Comparison of ENCODE assay signal across 8 mouse cellular contexts in the genomic region with DNA sequence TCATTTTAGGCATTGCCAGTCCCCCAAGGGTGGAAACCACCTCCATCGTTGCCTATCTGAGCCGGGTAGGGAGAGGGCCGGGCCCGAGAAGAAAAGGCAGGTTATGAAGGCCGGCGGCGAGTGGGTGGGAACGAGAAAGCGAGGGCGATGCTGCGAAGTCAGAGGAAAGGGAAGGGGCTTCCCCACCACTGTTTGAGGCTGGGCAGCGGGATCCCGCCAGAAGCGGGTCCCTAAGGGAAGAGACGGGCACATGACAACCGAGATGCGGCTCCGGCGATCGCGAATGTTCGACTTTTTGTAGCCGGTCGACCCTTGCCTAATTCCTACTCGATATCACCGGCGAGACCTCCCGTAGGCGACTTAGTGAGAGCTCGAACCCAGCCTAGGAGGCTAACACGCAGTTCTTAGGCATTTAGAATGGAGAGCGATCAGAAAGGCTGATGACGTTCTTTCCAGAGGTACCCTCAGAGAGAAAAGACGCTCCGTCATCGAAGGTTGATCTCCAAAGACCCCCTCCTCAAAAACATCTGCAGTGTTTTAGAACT. TPM values are rescaled to one million over a fixed set of nuclear protein-coding genes. Genes with fewer than 3 reads are reported as not detected.
DNase-seq lines count a peak whose midpoint lies in the region; ATAC-seq and TF ChIP-seq lines count a peak whose summit lies in the region.

No protein-coding gene starts in this region.

- peak; percentile 7 for DNase-seq in layer of hippocampus, adult 9-10 months (ENCODE audit: low spot score)
- no peak for DNase-seq in layer of hippocampus, postnatal 10 days (ENCODE audit: low spot score in 2 of 2)
- DNase-seq in ES-E14 (ENCODE audit: low read depth, low spot score): no peak
- peak; percentile 65 for DNase-seq in hindbrain, embryonic 11.5 days (ENCODE audit: low spot score)
- DNase-seq in frontal cortex, postnatal 25 days (ENCODE audit: low spot score in 2 of 2): no peak

- H3K4me1 ChIP-seq in ES-E14 (ENCODE audit: control insufficient read depth in 2 of 2, insufficient read depth in 2 of 2, low read length in 2 of 2, poor library complexity in 1 of 2): peaks cover 4 to 5% of the 10 kb centered on the region in 2 experiments
- H3K4me1 ChIP-seq in hindbrain, embryonic 11.5 days (replicated peaks; ENCODE audit: control insufficient read depth, insufficient read depth, low read length): no peaks in the 10 kb centered on the region
- H3K4me1 ChIP-seq in stomach, embryonic 16.5 days (ENCODE audit: control insufficient read depth, insufficient read depth, low read length): peaks cover 6% of the 10 kb centered on the region; the same call in 1 of the 2 replicates

- H3K27ac ChIP-seq in ES-E14 (ENCODE audit: insufficient read depth, low read depth, low read length, poor library complexity, severe bottlenecking): peak overlapping the region; percentile 76
- peak overlapping the region; percentile 98 for H3K27ac ChIP-seq in hindbrain, embryonic 11.5 days (ENCODE audit: low read depth, low read length)
- H3K27ac ChIP-seq in macrophage: peak overlapping the region; percentile 55
- peak overlapping the region; percentile 99 for H3K27ac ChIP-seq in stomach, embryonic 16.5 days (ENCODE audit: low read length)

- H3K36me3 ChIP-seq in ES-E14 (ENCODE audit: control insufficient read depth, insufficient read depth, low read length, poor library complexity, severe bottlenecking) (no peaks in the 10 kb centered on the region; the same call in 1 of the 2 replicates), macrophage (ENCODE audit: inconsistent target) (no peaks in the 10 kb centered on the region)
- H3K36me3 ChIP-seq in hindbrain, embryonic 11.5 days (ENCODE audit: control insufficient read depth, insufficient read depth, low read length): no peaks in the 10 kb centered on the region
- H3K36me3 ChIP-seq in stomach, embryonic 16.5 days (ENCODE audit: control insufficient read depth, insufficient read depth, low read length): no peaks in the 10 kb centered on the region

- H3K9me3 ChIP-seq in ES-E14 (ENCODE audit: control insufficient read depth, insufficient read depth, low read depth, low read length): no peaks in the 10 kb centered on the region
- H3K9me3 ChIP-seq in hindbrain, embryonic 11.5 days (ENCODE audit: control insufficient read depth, low read length): no peaks in the 10 kb centered on the region
- H3K9me3 ChIP-seq in stomach, embryonic 16.5 days (replicated peaks; ENCODE audit: control insufficient read depth, low read length): no peaks in the 10 kb centered on the region

- H3K79me2 ChIP-seq in macrophage (ENCODE audit: inconsistent target): peaks cover 33% of the 10 kb centered on the region

- peak overlapping the region; percentile 63 for H3K4me2 ChIP-seq in hindbrain, embryonic 11.5 days (replicated peaks; ENCODE audit: low read depth, low read length)
- peak overlapping the region; percentile 100 for H3K4me2 ChIP-seq in stomach, embryonic 16.5 days (ENCODE audit: low read depth, low read length)

- H3K9ac ChIP-seq in ES-E14 (ENCODE audit: insufficient read depth, low read depth, low read length, poor library complexity, severe bottlenecking): peak overlapping the region; percentile 76
- H3K9ac ChIP-seq in hindbrain, embryonic 11.5 days (ENCODE audit: low read depth, low read length): peak overlapping the region; percentile 28
- peak overlapping the region; percentile 97 for H3K9ac ChIP-seq in stomach, embryonic 16.5 days (ENCODE audit: low read length)

- peak; percentile 9 for ATAC-seq in common myeloid progenitor, adult 5-6 weeks (replicated peaks; ENCODE audit: low read depth, poor library complexity, severe bottlenecking)
- ATAC-seq in hindbrain, embryonic 11.5 days (ENCODE audit: low FRiP score): peak; percentile 36
- ATAC-seq in stomach, embryonic 16.5 days (ENCODE audit: insufficient read depth, low FRiP score): no peak

- WGBS in hindbrain, embryonic 11.5 days: under 1% methylated on average over 36 of the region's 36 CpGs
- 1% methylated on average over 36 of the region's 36 CpGs for WGBS in macrophage (ENCODE audit: missing documents)
- under 1% methylated on average over 36 of the region's 36 CpGs for WGBS in stomach, embryonic 16.5 days

- in situ Hi-C loops in ES-E14 (cut with MboI; ENCODE audit: low sequenced_read_pairs in 2 of 2, unreplicated experiment in 2 of 2): no loop called here

- H3K27me3 ChIP-seq in hindbrain, embryonic 11.5 days (ENCODE audit: control insufficient read depth, insufficient read depth, low read length): no peaks in the 10 kb centered on the region
- no peaks in the 10 kb centered on the region for H3K27me3 ChIP-seq in stomach, embryonic 16.5 days (ENCODE audit: control insufficient read depth, insufficient read depth, low read length)

- H3K4me3 ChIP-seq in ES-E14 (ENCODE audit: insufficient read depth in 1 of 2, low read depth in 1 of 2, low read length in 2 of 2, poor library complexity in 1 of 2, severe bottlenecking in 1 of 2) (peak overlapping the region; percentile 91), macrophage (ENCODE audit: inconsistent target) (peak overlapping the region; percentile 81)
- H3K4me3 ChIP-seq in hindbrain, embryonic 11.5 days (ENCODE audit: low read depth, low read length): peak overlapping the region; percentile 82
- H3K4me3 ChIP-seq in stomach, embryonic 16.5 days (replicated peaks; ENCODE audit: low read length): peak overlapping the region; percentile 94

TF ChIP-seq in ES-E14, 5 proteins besides CTCF, POLR2A, EP300 and RAD21:
- TF ChIP-seq CHD2 (IDR thresholded peaks at IDR 0.05; ENCODE audit: low read depth, low read length) (no peak), MAFK (IDR thresholded peaks at IDR 0.05; ENCODE audit: insufficient read depth, low read depth, low read length) (no peak), ZNF384 (IDR thresholded peaks at IDR 0.05; ENCODE audit: low read depth, low read length) (no peak), HCFC1 (IDR thresholded peaks at IDR 0.05; ENCODE audit: borderline replicate concordance, insufficient read depth, low read length) (no peak), ZC3H11A (IDR thresholded peaks at IDR 0.05; ENCODE audit: borderline replicate concordance, low read depth, low read length) (no peak)

RNA-seq across cellular contexts. Expression of a gene that starts 1.2 kb away (rescaled TPM):
- 10 to 100 TPM; 70.1 to 78.8 TPM for total RNA-seq in layer of hippocampus, postnatal 10 days (2021)
- 86.7 and 88.4 TPM in 2 replicates for total RNA-seq in ES-E14 (2012; rRNA removed)
- total RNA-seq in common myeloid progenitor, adult 5-6 weeks (2017): 28.7 and 41.9 TPM in 2 replicates
- polyA plus RNA-seq in hindbrain, embryonic 11.5 days (2014; fragmentation: Nextera tagmentation; extraction: Ambion mirVana): 45.4 and 49.4 TPM in 2 replicates
- 100 to 1,000 TPM in 12 of 26 experiments, 10 to 100 TPM in 14; 53.2 to 261 (median 95.9) TPM for total RNA-seq in macrophage (2018; cell fraction: chromatin; rRNA removed)
- 10 to 100 TPM; 25.0 to 57.2 (median 41.1) TPM for total RNA-seq in macrophage (2018; cell fraction: cytosol; rRNA removed)
- total RNA-seq in macrophage (2018; cell fraction: nucleus; rRNA removed): 100 to 1,000 TPM in 3 of 26 experiments, 10 to 100 TPM in 23; 56.8 to 156 (median 85.5) TPM
- polyA plus RNA-seq in macrophage (2018): 23.4 to 28.9 TPM (median 25.1 TPM) in 3 replicates
- 21.7 and 23.1 TPM in 2 replicates for polyA plus RNA-seq in stomach, embryonic 16.5 days (2015; fragmentation: Nextera tagmentation; extraction: Ambion mirVana)

RNA-seq across cellular contexts. Expression of a gene that starts 51.1 kb away (rescaled TPM):
- total RNA-seq in layer of hippocampus, postnatal 10 days (2021): 100 to 1,000 TPM in 1 of 2 experiments, 10 to 100 TPM in 1; 99.2 to 106 TPM
- total RNA-seq in ES-E14 (2012; rRNA removed): 15.0 and 24.8 TPM in 2 replicates
- total RNA-seq in common myeloid progenitor, adult 5-6 weeks (2017): 0.09 TPM in 1 of 2 replicates, not detected in the other
- 28.9 and 36.7 TPM in 2 replicates for polyA plus RNA-seq in hindbrain, embryonic 11.5 days (2014; fragmentation: Nextera tagmentation; extraction: Ambion mirVana)
- under 1 TPM in 1 of 26 experiments, not detected in 25; 0.63 TPM for total RNA-seq in macrophage (2018; cell fraction: chromatin; rRNA removed)
- total RNA-seq in macrophage (2018; cell fraction: cytosol; rRNA removed): not detected
- under 1 TPM in 1 of 26 experiments, not detected in 25; 0.89 TPM for total RNA-seq in macrophage (2018; cell fraction: nucleus; rRNA removed)
- not detected in 3 replicates for polyA plus RNA-seq in macrophage (2018)
- 2.8 and 3.5 TPM in 2 replicates for polyA plus RNA-seq in stomach, embryonic 16.5 days (2015; fragmentation: Nextera tagmentation; extraction: Ambion mirVana)

Comparison
In these comparisons a context has a peak if more than half of its experiments do, and no peak if none do; other contexts are left out.
1. DNase-seq: peak in layer of hippocampus, adult 9-10 months (single experiment) and hindbrain, embryonic 11.5 days (single experiment); none in layer of hippocampus, postnatal 10 days (0 of 2), ES-E14 (single experiment) and frontal cortex, postnatal 25 days (0 of 2).
2. H3K9ac ChIP-seq: peak in every context shown above with its lines; median percentile 97 in stomach, embryonic 16.5 days; 76 in ES-E14; 28 in hindbrain, embryonic 11.5 days.
3. RNA of a gene that starts 51.1 kb away (total RNA-seq): 99.2 to 106 TPM in layer of hippocampus, postnatal 10 days and 15.0 to 24.8 TPM in ES-E14; 0.09 TPM in common myeloid progenitor, adult 5-6 weeks; every median in the first group is over 10 times any median in the second.
4. Peak in every context shown above with its lines, with median percentiles within 50 percentile points of each other: H3K27ac ChIP-seq and H3K4me3 ChIP-seq.